Mouse (Mus musculus) liver, postnatal 0 days (tissue): ENCODE measurements at regions not wholly inside any gene's neighbourhood (a gene's known extent, or its start where the extent isn't known, plus 50 kb on each side); places are given as distances from the start of the nearest gene placed in this dataset.

Source experiments
- ATAC-seq: fragments of 200-750 bp; cut with Nextera tagmentation; 2 replicates; pipeline ENCODE4 v1.8.0; 2017; ENCODE audit warnings: mild to moderate bottlenecking, moderate library complexity
- DNase-seq: peaks from one replicate; pipeline ENCODE4 v3.0.0-alpha.2; 2016
- H3K27ac ChIP-seq: fragments of 300-500 bp; sonication (generic); 2 replicates; pipeline ENCODE4 v1.5.1; 2014; ENCODE audit warnings: antibody characterized with exemption, moderate library complexity, mild to moderate bottlenecking, low read depth
- H3K27me3 ChIP-seq: fragments of 300-500 bp; sonication (generic); 2 replicates; pipeline ENCODE4 v1.6.1; 2014; ENCODE audit warnings: low read length, control low read depth, mixed read lengths; ENCODE audit not compliant: insufficient read depth
- H3K36me3 ChIP-seq: fragments of 300-500 bp; sonication (generic); replicated peaks from 2 replicates; pipeline ENCODE4 v1.6.1; 2014; ENCODE audit warnings: mild to moderate bottlenecking, control low read depth, low read length, moderate library complexity, mixed read lengths; ENCODE audit not compliant: insufficient read depth
- H3K4me1 ChIP-seq: fragments of 300-500 bp; sonication (generic); 2 replicates; pipeline ENCODE4 v1.6.1; 2014; ENCODE audit warnings: antibody characterized with exemption, mild to moderate bottlenecking, control low read depth; ENCODE audit not compliant: insufficient read depth
- H3K4me2 ChIP-seq: fragments of 300-500 bp; sonication (generic); 2 replicates; pipeline ENCODE4 v1.6.1; 2014; ENCODE audit warnings: low read depth, mild to moderate bottlenecking, low read length, moderate library complexity, mixed read lengths
- H3K4me3 ChIP-seq: fragments of 300-500 bp; sonication (generic); 2 replicates; pipeline ENCODE4 v1.5.1; 2014; ENCODE audit warnings: low read depth, low read length
- H3K9ac ChIP-seq: fragments of 300-500 bp; sonication (generic); replicated peaks from 2 replicates; pipeline ENCODE4 v1.6.1; 2014; ENCODE audit warnings: mild to moderate bottlenecking, moderate library complexity
- H3K9me3 ChIP-seq: fragments of 300-500 bp; sonication (generic); 2 replicates; pipeline ENCODE4 v1.6.1; 2016; ENCODE audit warnings: mild to moderate bottlenecking, control low read depth, low read length, mixed read lengths
- CTCF ChIP-seq: sonication (generic); IDR thresholded peaks from 2 replicates; pipeline ENCODE4 v1.5.1; 2016; ENCODE audit warnings: antibody characterized with exemption, low read depth
- EP300 ChIP-seq: IDR thresholded peaks from 2 replicates; pipeline ENCODE4 v1.6.1; 2016; ENCODE audit warnings: antibody characterized with exemption, low read depth, mild to moderate bottlenecking
- WGBS: fragments of 180-500 bp; shearing (Covaris S2); extraction: QIAGEN DNeasy Blood & Tissue Kit; methylation state at CpG from one replicate; pipeline ENCODE4 v1.1.7; 2014; ENCODE audit not compliant: insufficient replicate concordance; 5-methylcytosine and 5-hydroxymethylcytosine counted together

- no peak overlapping the region for H3K9ac ChIP-seq
- no peaks in the 10 kb centered on the region for H3K27me3 ChIP-seq
- H3K9me3 ChIP-seq = no peaks in the 10 kb centered on the region
- H3K27ac ChIP-seq = no peak overlapping the region
- ATAC-seq (no peak), DNase-seq (no peak)
- H3K4me2 ChIP-seq = no peak overlapping the region
- 76% methylated on average over 3 of the region's 3 CpGs for WGBS
- H3K36me3 ChIP-seq = no peaks in the 10 kb centered on the region
- no peak overlapping the region for H3K4me3 ChIP-seq
- no peaks in the 10 kb centered on the region for H3K4me1 ChIP-seq
- no peak for TF ChIP-seq CTCF
These were observed 805.7 kb upstream of the Tbl1xr1 start for GRCm38 (mm10) chr3:21270788-21271187.

DNA sequence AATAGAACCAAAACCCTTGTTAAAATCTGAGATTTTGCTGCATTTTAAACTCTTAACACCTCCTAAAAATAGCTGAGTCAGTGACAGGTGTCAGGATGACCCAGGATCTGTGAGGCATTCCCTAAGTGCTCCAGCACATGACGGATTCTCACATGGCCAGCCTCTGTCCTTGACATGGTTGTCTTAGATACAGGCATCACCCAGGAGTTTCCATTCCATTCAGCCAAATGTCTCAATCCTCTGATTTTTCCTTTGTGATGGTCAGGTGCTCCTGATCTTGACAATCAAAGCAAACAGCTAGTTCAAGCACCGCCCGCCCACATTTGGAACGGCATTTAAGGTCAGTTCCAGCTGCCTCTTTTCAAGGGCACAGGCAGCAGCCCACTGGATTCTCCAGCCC is 804.2 kb upstream of the Tbl1xr1 start:
- Histone ChIP-seq H3K9me3 (no peaks in the 10 kb centered on the region), H3K27me3 (no peaks in the 10 kb centered on the region), H3K4me3 (no peak overlapping the region), H3K27ac (no peak overlapping the region), H3K4me2 (no peak overlapping the region), H3K9ac (no peak overlapping the region), H3K36me3 (no peaks in the 10 kb centered on the region), H3K4me1 (no peaks in the 10 kb centered on the region)
- ATAC-seq = no peak
- no peak for TF ChIP-seq EP300
- no peak for DNase-seq
- 78% methylated on average over 4 of the region's 4 CpGs for WGBS

GRCm38 (mm10) chr3:21292774-21293173 is 783.7 kb upstream of the Tbl1xr1 start:
- no peaks in the 10 kb centered on the region for H3K27me3 ChIP-seq
- no peaks in the 10 kb centered on the region for H3K4me1 ChIP-seq
- H3K4me3 ChIP-seq = no peak overlapping the region
- H3K9ac ChIP-seq = no peak overlapping the region
- no peak for TF ChIP-seq CTCF
- TF ChIP-seq EP300 = no peak
- no peak for DNase-seq
- no peaks in the 10 kb centered on the region for H3K36me3 ChIP-seq
- WGBS = 85% methylated on average over 1 of the region's 1 CpGs
- ATAC-seq = no peak
- H3K9me3 ChIP-seq = no peaks in the 10 kb centered on the region
- no peak overlapping the region for H3K4me2 ChIP-seq
- H3K27ac ChIP-seq = no peak overlapping the region

DNA sequence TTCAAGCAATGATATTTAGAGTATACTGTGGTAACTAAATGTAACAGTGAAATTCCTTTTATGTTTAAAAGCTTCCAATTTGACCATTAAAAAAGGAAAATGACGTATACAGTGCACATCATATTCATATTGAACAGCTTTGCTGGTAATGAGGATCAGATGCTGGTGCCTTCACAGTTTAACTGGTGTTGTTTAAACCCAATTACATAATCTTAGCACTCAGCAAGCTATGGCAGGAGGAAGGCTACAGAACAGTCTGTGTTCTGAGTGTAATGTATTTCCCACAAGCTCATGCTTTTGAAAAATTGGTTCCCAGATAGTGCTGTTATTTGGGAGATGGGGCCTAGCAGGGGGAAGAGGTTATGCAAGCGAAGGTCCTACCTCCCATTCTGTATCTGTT is 783.1 kb upstream of the Tbl1xr1 start:
- Histone ChIP-seq H3K36me3 (no peaks in the 10 kb centered on the region), H3K4me2 (no peak overlapping the region), H3K4me3 (no peak overlapping the region), H3K4me1 (no peaks in the 10 kb centered on the region), H3K27ac (no peak overlapping the region), H3K9me3 (no peaks in the 10 kb centered on the region), H3K27me3 (no peaks in the 10 kb centered on the region), H3K9ac (no peak overlapping the region)
- 80% methylated on average over 2 of the region's 2 CpGs for WGBS
- no peak for ATAC-seq
- no peak for TF ChIP-seq EP300
- TF ChIP-seq CTCF = no peak
- DNase-seq = no peak

- no peak for ATAC-seq
These were observed 781.7 kb upstream of the Tbl1xr1 start for GRCm38 (mm10) chr3:21294776-21295175.

DNA sequence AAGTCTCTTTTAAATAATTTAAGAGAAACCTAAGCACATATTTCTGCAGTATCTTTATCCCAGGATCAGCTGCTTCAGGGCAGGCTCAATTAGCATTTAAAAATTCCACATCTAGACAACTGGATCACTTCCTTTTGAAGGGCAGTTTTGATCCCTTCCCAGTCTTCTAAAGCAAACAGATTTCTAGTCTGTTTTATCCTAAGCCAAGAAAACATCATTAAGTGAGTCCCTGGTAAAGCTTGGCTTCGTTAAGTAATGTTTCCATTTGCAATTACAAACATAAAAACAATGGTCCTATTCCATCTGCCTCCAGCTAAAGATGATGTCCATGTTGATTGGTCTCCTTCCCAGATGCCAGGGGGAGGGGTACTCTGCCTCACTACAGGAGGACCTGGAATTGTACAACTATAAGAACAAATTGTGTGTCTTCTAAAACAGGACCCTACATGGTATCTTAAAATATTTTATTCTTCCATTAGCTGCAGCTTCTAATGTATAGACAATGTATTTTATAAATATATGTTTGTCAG is 779.8 kb upstream of the Tbl1xr1 start:
- no peaks in the 10 kb centered on the region for H3K4me1 ChIP-seq
- no peak overlapping the region for H3K9ac ChIP-seq
- no peak overlapping the region for H3K4me3 ChIP-seq
- no peaks in the 10 kb centered on the region for H3K36me3 ChIP-seq
- ATAC-seq (no peak), DNase-seq (no peak)
- 44% methylated on average over 1 of the region's 1 CpGs for WGBS
- no peak overlapping the region for H3K27ac ChIP-seq
- TF ChIP-seq EP300 = no peak
- no peak for TF ChIP-seq CTCF
- no peaks in the 10 kb centered on the region for H3K27me3 ChIP-seq
- no peaks in the 10 kb centered on the region for H3K9me3 ChIP-seq
- H3K4me2 ChIP-seq = no peak overlapping the region

More at GRCm38 (mm10) chr3:21294776-21295175, 781.7 kb upstream of the Tbl1xr1 start:
- no peaks in the 10 kb centered on the region for H3K4me1 ChIP-seq
- no peak overlapping the region for H3K4me2 ChIP-seq
- H3K9me3 ChIP-seq = no peaks in the 10 kb centered on the region
- DNase-seq = no peak
- H3K9ac ChIP-seq = no peak overlapping the region
- H3K27ac ChIP-seq = no peak overlapping the region
- no peaks in the 10 kb centered on the region for H3K36me3 ChIP-seq
- no peaks in the 10 kb centered on the region for H3K27me3 ChIP-seq
- 82% methylated on average over 3 of the region's 3 CpGs for WGBS
- H3K4me3 ChIP-seq = no peak overlapping the region
- no peak for TF ChIP-seq EP300
- TF ChIP-seq CTCF = no peak

- DNase-seq (no peak), ATAC-seq (no peak)
- H3K36me3 ChIP-seq = no peaks in the 10 kb centered on the region
- 61% methylated on average over 4 of the region's 4 CpGs for WGBS
- no peaks in the 10 kb centered on the region for H3K9me3 ChIP-seq
- no peaks in the 10 kb centered on the region for H3K4me1 ChIP-seq
- H3K4me2 ChIP-seq = no peak overlapping the region
- H3K9ac ChIP-seq = no peak overlapping the region
- H3K4me3 ChIP-seq = no peak overlapping the region
- TF ChIP-seq CTCF = no peak
- no peak for TF ChIP-seq EP300
- H3K27me3 ChIP-seq = no peaks in the 10 kb centered on the region
- H3K27ac ChIP-seq = no peak overlapping the region
These were observed 751.0 kb upstream of the Tbl1xr1 start for GRCm38 (mm10) chr3:21325329-21325896.
